Mouse (Mus musculus) embryonic facial prominence, embryonic 12.5 days (tissue): ENCODE results near the gene Padi4. TPM values are rescaled to one million over a fixed set of nuclear protein-coding genes. Genes with fewer than 3 reads are reported as not detected.

Source experiments
- ATAC-seq: fragments of 200-750 bp; cut with Nextera tagmentation; 2 replicates; pipeline ENCODE4 v1.8.0; 2017; ENCODE audit not compliant: insufficient number of reproducible peaks, insufficient read depth, low FRiP score, low TSS enrichment
- H3K27ac ChIP-seq: fragments of 300-500 bp; sonication (generic); 2 replicates; pipeline ENCODE4 v1.5.1; 2016; ENCODE audit warnings: mild to moderate bottlenecking
- H3K27me3 ChIP-seq: fragments of 300-500 bp; sonication (generic); 2 replicates; pipeline ENCODE4 v1.6.1; 2016; ENCODE audit warnings: mild to moderate bottlenecking, moderate library complexity
- H3K36me3 ChIP-seq: fragments of 300-500 bp; sonication (generic); 2 replicates; pipeline ENCODE4 v1.6.1; 2016; ENCODE audit warnings: mild to moderate bottlenecking
- H3K4me1 ChIP-seq: fragments of 300-500 bp; sonication (generic); 2 replicates; pipeline ENCODE4 v1.6.1; 2016
- H3K4me2 ChIP-seq: fragments of 300-500 bp; sonication (generic); replicated peaks from 2 replicates; pipeline ENCODE4 v1.6.1; 2016; ENCODE audit warnings: mild to moderate bottlenecking, moderate library complexity
- H3K4me3 ChIP-seq: fragments of 300-500 bp; sonication (generic); 2 replicates; pipeline ENCODE4 v1.5.1; 2016; ENCODE audit warnings: mild to moderate bottlenecking
- H3K9ac ChIP-seq: fragments of 300-500 bp; sonication (generic); 2 replicates; pipeline ENCODE4 v1.6.1; 2016; ENCODE audit warnings: mild to moderate bottlenecking, moderate library complexity
- H3K9me3 ChIP-seq: fragments of 300-500 bp; sonication (generic); 2 replicates; pipeline ENCODE4 v1.6.1; 2016; ENCODE audit warnings: mild to moderate bottlenecking, moderate library complexity
- WGBS: fragments of 180-500 bp; shearing (Covaris S2); methylation state at CpG from one replicate; pipeline ENCODE4 v1.1.7; 2016; 5-methylcytosine and 5-hydroxymethylcytosine counted together
- polyA plus RNA-seq: library from polyadenylated mRNA; unstranded; fragments of >200 nt; fragmentation: Nextera tagmentation; extraction: Ambion mirVana; gene quantifications from 2 replicates; pipeline ENCODE4 v1.2.1, GENCODE M21; 2016

Padi4 gene
- polyA plus RNA-seq, 1 experiment from 2014 or later = not detected

DNA sequence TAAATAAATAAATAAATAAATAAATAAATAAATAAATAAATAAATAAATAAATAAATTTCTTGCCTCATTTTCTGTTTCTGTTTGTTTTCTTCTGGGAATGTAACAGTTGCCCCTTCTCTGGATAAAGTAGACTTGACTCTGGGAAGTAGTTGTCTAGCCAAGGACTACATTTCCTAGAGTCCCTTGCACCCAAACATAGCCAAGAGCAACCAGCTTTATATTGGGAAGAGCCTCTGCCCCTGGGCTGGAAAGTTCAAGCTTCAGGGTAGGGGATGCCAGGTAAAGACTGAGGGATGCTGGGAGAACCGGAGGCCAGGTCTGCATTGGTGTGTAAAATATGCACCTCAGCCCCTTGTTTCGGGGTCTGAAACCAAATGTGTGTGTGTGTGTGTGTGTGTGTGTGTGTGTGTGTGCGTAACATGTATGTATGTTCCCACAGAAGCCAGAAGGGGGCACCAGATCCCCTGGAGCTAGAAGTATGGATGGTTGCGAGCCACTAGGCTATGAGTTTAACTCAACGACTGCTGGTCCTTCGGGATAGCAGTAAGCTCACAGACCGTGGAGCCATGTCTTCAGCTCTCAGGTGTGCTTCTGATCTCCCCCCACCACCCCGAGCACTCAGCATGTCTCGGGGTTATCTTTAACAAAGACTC, 10.4 kb upstream of the Padi4 start:
- no peak overlapping the region for H3K4me3 ChIP-seq
- 95% methylated on average over 9 of the region's 9 CpGs for WGBS
- no peaks in the 10 kb centered on the region for H3K36me3 ChIP-seq
- H3K4me1 ChIP-seq = 0 out of 2 replicates have a peak, but pooled peaks cover 4% of the 10 kb centered on the region
- no peak overlapping the region for H3K9ac ChIP-seq
- no peak overlapping the region for H3K4me2 ChIP-seq
- H3K27ac ChIP-seq = no peak overlapping the region
- H3K9me3 ChIP-seq = no peaks in the 10 kb centered on the region
- no peaks in the 10 kb centered on the region for H3K27me3 ChIP-seq
- no peak for ATAC-seq

GRCm38 (mm10) chr4:140782821-140783220, 8.8 kb upstream of the Padi4 start:
- H3K36me3 ChIP-seq = no peaks in the 10 kb centered on the region
- H3K4me3 ChIP-seq = no peak overlapping the region
- no peak for ATAC-seq
- H3K27ac ChIP-seq = no peak overlapping the region
- no peak overlapping the region for H3K9ac ChIP-seq
- no peak overlapping the region for H3K4me2 ChIP-seq
- 0 out of 2 replicates have a peak, but pooled peaks cover 4% of the 10 kb centered on the region for H3K4me1 ChIP-seq
- 87% methylated on average over 9 of the region's 9 CpGs for WGBS
- no peaks in the 10 kb centered on the region for H3K9me3 ChIP-seq
- H3K27me3 ChIP-seq = no peaks in the 10 kb centered on the region

GRCm38 (mm10) chr4:140780507-140780906, 6.5 kb upstream of the Padi4 start:
- ATAC-seq = no peak
- Histone ChIP-seq H3K36me3 (no peaks in the 10 kb centered on the region), H3K9ac (no peak overlapping the region), H3K9me3 (no peaks in the 10 kb centered on the region), H3K27me3 (no peaks in the 10 kb centered on the region), H3K4me2 (no peak overlapping the region), H3K4me1 (0 out of 2 replicates have a peak, but pooled peaks cover 4% of the 10 kb centered on the region), H3K27ac (no peak overlapping the region), H3K4me3 (no peak overlapping the region)
- 82% methylated on average over 14 of the region's 14 CpGs for WGBS

- Histone ChIP-seq H3K9ac (no peak overlapping the region), H3K4me2 (no peak overlapping the region), H3K4me3 (no peak overlapping the region), H3K27ac (no peak overlapping the region), H3K36me3 (no peaks in the 10 kb centered on the region), H3K9me3 (no peaks in the 10 kb centered on the region), H3K27me3 (no peaks in the 10 kb centered on the region), H3K4me1 (0 out of 2 replicates have a peak, but pooled peaks cover 4% of the 10 kb centered on the region)
- no peak; the same call in 1 of the 2 replicates for ATAC-seq
- WGBS = 54% methylated on average over 19 of the region's 19 CpGs
Measured at GRCm38 (mm10) chr4:140779803-140780397, 5.9 kb upstream of the Padi4 start.

- H3K9me3 ChIP-seq = no peaks in the 10 kb centered on the region
- H3K4me2 ChIP-seq = no peak overlapping the region
- 0 out of 2 replicates have a peak, but pooled peaks cover 4% of the 10 kb centered on the region for H3K4me1 ChIP-seq
- H3K36me3 ChIP-seq = no peaks in the 10 kb centered on the region
- H3K27me3 ChIP-seq = no peaks in the 10 kb centered on the region
- no peak overlapping the region for H3K27ac ChIP-seq
- H3K9ac ChIP-seq = no peak overlapping the region
- H3K4me3 ChIP-seq = no peak overlapping the region
- no peak for ATAC-seq
- 74% methylated on average over 13 of the region's 13 CpGs for WGBS
Measured at GRCm38 (mm10) chr4:140776623-140777022, 2.6 kb upstream of the Padi4 start.

- no peaks in the 10 kb centered on the region for H3K27me3 ChIP-seq
- ATAC-seq = no peak
- no peak overlapping the region for H3K27ac ChIP-seq
- H3K4me1 ChIP-seq = 0 out of 2 replicates have a peak, but pooled peaks cover 4% of the 10 kb centered on the region
- no peaks in the 10 kb centered on the region for H3K9me3 ChIP-seq
- no peak overlapping the region for H3K9ac ChIP-seq
- H3K36me3 ChIP-seq = no peaks in the 10 kb centered on the region
- WGBS = 89% methylated on average over 10 of the region's 10 CpGs
- no peak overlapping the region for H3K4me3 ChIP-seq
- H3K4me2 ChIP-seq = no peak overlapping the region
Measured at GRCm38 (mm10) chr4:140775876-140776275, 1.8 kb upstream of the Padi4 start.

DNA sequence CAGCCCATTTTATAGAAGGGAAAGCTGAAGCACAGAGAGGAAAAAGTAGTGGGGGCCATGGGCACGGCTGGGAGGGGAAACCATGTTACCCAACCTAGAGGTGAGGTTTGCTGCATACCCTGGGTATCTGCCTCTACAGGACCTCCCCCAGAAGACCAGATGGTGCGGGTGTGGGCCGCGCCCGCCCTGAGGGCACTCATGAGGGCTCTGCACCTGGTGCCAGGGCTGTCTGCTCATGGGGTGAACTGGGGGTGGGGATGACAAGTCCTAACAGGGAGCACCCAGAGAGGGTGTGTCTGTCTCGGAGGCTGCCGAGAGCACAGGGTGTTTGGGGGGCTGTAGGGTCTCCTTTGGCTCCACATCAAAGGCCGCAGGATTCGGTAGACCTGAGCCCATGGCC, 857 bp upstream of the Padi4 start:
- Histone ChIP-seq H3K9ac (no peak overlapping the region), H3K4me2 (no peak overlapping the region), H3K4me3 (no peak overlapping the region), H3K27me3 (no peaks in the 10 kb centered on the region), H3K9me3 (no peaks in the 10 kb centered on the region), H3K36me3 (no peaks in the 10 kb centered on the region), H3K4me1 (0 out of 2 replicates have a peak, but pooled peaks cover 1% of the 10 kb centered on the region), H3K27ac (no peak overlapping the region)
- WGBS = 92% methylated on average over 9 of the region's 9 CpGs
- ATAC-seq = no peak

DNA sequence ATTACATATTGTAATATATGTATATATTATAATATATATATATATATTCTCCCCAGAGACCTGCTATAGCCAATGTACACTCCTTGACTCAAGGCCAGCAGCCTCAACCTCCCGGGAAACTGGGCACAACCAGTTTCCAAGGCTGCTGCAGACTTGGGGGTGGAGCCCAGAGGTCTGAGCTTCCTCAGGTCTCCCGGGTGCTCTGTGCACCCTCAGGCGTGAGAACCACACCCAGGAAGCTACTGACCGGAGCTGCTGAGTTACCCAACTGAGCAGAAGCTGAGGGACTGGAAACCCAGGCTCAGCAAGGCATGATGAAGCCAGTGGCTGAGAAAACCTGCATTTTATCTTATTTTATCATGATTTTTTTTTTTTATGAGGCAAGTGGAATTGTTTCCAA, 2.9 kb downstream of the Padi4 start:
- no peaks in the 10 kb centered on the region for H3K9me3 ChIP-seq
- H3K9ac ChIP-seq = no peak overlapping the region
- no peak overlapping the region for H3K27ac ChIP-seq
- ATAC-seq = no peak
- H3K36me3 ChIP-seq = no peaks in the 10 kb centered on the region
- 26% methylated on average over 4 of the region's 4 CpGs for WGBS
- no peaks in the 10 kb centered on the region for H3K27me3 ChIP-seq
- no peak overlapping the region for H3K4me2 ChIP-seq
- no peaks in the 10 kb centered on the region for H3K4me1 ChIP-seq
- no peak overlapping the region for H3K4me3 ChIP-seq

DNA sequence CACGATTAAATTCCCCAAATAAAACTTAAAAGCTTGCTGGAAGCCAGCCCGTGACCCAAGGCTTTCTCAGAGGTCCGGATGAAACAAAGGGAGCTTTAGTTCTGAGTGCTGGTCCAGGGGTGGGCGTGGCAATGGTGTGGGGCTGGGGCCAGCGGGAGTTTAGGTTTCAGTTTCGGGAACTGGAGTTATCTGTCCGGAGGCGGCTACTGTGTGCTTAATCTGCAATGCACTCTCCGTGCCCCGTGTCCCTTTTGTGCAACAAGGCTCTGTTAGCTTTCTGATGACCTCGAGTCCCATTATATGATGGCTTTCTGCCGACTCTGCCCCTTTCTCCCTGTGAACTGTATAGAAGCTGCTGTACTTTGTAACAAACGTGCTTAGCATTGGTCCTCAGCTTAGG, 3.6 kb downstream of the Padi4 start:
- H3K36me3 ChIP-seq = no peaks in the 10 kb centered on the region
- H3K4me3 ChIP-seq = no peak overlapping the region
- H3K4me1 ChIP-seq = no peaks in the 10 kb centered on the region
- peak overlapping the region; percentile 32 for H3K4me2 ChIP-seq
- no peak for ATAC-seq
- H3K27me3 ChIP-seq = no peaks in the 10 kb centered on the region
- 0 out of 2 replicates have a peak overlapping the region, but pooled peaks have one; percentile 9 for H3K9ac ChIP-seq
- WGBS = 5% methylated on average over 13 of the region's 13 CpGs
- no peaks in the 10 kb centered on the region for H3K9me3 ChIP-seq
- H3K27ac ChIP-seq = no peak overlapping the region

DNA sequence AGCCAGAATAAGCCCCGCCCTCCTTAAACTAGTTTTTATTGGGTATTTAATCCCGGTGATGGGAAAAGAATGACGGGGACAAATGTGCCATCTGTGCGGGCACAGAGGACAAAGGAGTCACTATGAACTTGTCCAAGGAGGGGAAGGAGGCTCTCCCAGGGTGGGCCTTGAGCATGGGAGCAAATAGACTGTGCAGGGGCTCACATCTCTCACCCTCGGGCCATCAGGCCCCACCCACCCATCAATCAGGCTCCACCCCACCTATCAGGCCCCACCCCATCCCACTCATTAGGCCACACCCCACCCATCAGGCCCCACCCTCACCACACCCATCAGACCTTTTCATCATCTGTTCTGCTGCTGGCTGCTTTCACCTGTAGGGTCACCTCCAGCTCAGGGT, 5.1 kb downstream of the Padi4 start:
- H3K4me3 ChIP-seq = no peak overlapping the region

DNA sequence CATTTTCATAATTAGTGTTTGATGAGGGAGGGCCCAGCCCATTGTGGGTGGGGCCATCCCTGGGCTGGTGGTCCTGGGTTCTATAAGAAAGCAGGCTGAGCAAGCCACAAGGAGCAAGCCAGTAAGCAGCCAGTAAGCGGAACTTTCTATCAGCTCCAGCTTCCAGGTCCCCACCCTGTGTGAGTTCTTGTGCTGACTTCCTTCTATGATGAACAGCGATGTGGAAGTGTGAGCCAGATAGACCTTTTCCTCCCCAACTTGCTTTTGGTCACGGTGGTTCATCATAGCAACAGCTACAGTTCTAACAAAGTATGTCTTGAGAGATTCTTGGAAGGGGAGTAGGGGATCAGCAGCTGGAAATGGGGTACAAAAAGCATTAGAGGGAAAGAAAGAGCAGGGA, 8.1 kb downstream of the Padi4 start:
- no peak for ATAC-seq
- Histone ChIP-seq H3K4me3 (no peak overlapping the region), H3K9me3 (no peaks in the 10 kb centered on the region), H3K4me2 (no peak overlapping the region), H3K36me3 (no peaks in the 10 kb centered on the region), H3K9ac (no peak overlapping the region), H3K27me3 (no peaks in the 10 kb centered on the region), H3K27ac (no peak overlapping the region), H3K4me1 (0 out of 2 replicates have a peak, but pooled peaks cover 3% of the 10 kb centered on the region)
- WGBS = 80% methylated on average over 3 of the region's 3 CpGs

More for the DNA sequence above, 5.1 kb downstream of the Padi4 start:
- Histone ChIP-seq H3K4me1 (no peaks in the 10 kb centered on the region), H3K27me3 (no peaks in the 10 kb centered on the region), H3K27ac (no peak overlapping the region), H3K36me3 (no peaks in the 10 kb centered on the region), H3K4me2 (no peak overlapping the region), H3K9ac (no peak overlapping the region), H3K9me3 (no peaks in the 10 kb centered on the region)
- WGBS = 88% methylated on average over 5 of the region's 5 CpGs
- no peak for ATAC-seq

DNA sequence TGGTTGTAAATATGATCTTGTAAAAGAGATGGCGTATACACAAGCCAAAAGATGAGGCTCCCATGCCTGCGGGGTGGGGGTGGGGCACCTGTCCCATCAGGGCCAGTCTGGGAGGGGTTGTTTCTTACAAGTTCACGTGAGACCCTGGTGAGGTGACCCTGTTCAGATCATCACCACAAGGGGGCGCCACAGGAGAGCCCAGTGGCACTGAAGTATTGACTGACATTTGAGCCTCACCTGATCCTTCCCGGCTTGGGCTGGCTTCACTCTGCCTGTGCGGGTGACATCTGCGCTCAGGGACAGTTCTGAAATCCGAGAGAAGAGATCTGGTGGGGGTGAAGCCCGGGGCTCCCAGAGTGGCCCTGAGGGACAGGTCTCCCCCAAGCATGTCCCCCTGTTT, 10.9 kb downstream of the Padi4 start:
- Histone ChIP-seq H3K9me3 (no peaks in the 10 kb centered on the region), H3K9ac (no peak overlapping the region), H3K36me3 (no peaks in the 10 kb centered on the region), H3K27me3 (no peaks in the 10 kb centered on the region), H3K27ac (no peak overlapping the region), H3K4me3 (no peak overlapping the region), H3K4me1 (peaks cover 3% of the 10 kb centered on the region), H3K4me2 (no peak overlapping the region)
- WGBS = 12% methylated on average over 9 of the region's 9 CpGs
- no peak for ATAC-seq
